Mouse (Mus musculus): ENCODE measurements around the gene Ccl26. TPM values are rescaled to one million over a fixed set of nuclear protein-coding genes. Genes with fewer than 3 reads are reported as not detected.

The Ccl26 gene
- polyA plus RNA-seq, 1 experiment from 2014 or later = not detected

DNA sequence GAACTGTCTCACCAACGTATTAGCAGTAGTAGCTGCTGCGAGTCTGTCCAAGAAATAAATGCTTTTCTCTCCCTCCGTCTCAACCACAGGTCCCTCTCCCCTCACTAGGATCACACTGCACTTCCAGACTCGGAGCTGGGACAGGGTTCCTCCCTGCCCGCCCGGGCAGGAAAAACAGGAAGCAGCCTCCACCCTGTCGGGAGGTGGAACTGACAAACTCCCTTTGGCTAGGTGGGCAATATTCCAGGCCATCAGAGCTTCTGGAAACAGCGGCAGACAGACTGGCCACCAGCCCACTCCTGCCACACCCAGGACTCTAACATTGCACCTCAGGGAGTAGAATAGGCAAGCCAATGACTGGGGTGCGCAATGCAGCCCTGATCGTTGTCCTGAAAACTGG, 29.9 kb downstream of the Ccl26 start:
- H3K27me3 ChIP-seq = no peaks in the 10 kb centered on the region
- H3K36me3 ChIP-seq = no peaks in the 10 kb centered on the region
- no peak overlapping the region for H3K9ac ChIP-seq
- ATAC-seq (ENCODE audit: low FRiP score) = no peak
- H3K4me1 ChIP-seq (replicated peaks) = 0 out of 2 replicates have a peak, but pooled peaks cover 4% of the 10 kb centered on the region
- H3K4me3 ChIP-seq = no peak overlapping the region
- no peak overlapping the region for H3K4me2 ChIP-seq
- no peak overlapping the region for H3K27ac ChIP-seq
- WGBS = 82% methylated on average over 10 of the region's 10 CpGs
- no peaks in the 10 kb centered on the region for H3K9me3 ChIP-seq

GRCm38 (mm10) chr5:135531306-135531845, 32.0 kb downstream of the Ccl26 start:
- Histone ChIP-seq H3K27me3 (no peaks in the 10 kb centered on the region), H3K9ac (no peak overlapping the region), H3K36me3 (no peaks in the 10 kb centered on the region), H3K4me2 (no peak overlapping the region), H3K4me3 (no peak overlapping the region), H3K4me1 (replicated peaks) (peaks cover 8% of the 10 kb centered on the region; the same call in 1 of the 2 replicates), H3K9me3 (no peaks in the 10 kb centered on the region), H3K27ac (no peak overlapping the region)
- WGBS = 86% methylated on average over 11 of the region's 11 CpGs
- no peak for ATAC-seq (ENCODE audit: low FRiP score)

DNA sequence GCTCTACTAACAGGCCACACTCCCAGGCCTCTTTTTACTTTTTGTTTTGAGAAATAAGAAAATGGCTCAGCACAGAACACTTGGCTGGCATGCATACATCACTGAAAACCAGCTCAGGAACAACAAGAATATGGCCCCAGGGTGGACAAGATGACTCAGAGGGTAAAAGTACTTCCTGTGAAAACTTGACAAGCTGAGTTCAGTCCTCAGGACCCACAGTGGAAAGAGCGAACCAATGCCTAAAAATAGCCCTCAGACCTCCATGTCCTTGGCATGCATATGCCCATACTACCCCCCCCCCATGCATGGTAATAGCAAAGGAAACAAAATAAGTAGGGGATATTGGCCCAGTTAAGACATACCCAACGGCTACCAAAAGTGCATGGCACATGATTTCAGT, 33.4 kb downstream of the Ccl26 start:
- Histone ChIP-seq H3K9ac (no peak overlapping the region), H3K4me2 (no peak overlapping the region), H3K4me1 (replicated peaks) (peaks cover 13% of the 10 kb centered on the region; the same call in 1 of the 2 replicates), H3K27ac (no peak overlapping the region), H3K4me3 (no peak overlapping the region), H3K9me3 (no peaks in the 10 kb centered on the region), H3K27me3 (no peaks in the 10 kb centered on the region), H3K36me3 (no peaks in the 10 kb centered on the region)
- ATAC-seq (ENCODE audit: low FRiP score) = no peak
- WGBS = 85% methylated on average over 2 of the region's 2 CpGs

- Histone ChIP-seq H3K4me1 (replicated peaks) (peaks cover 13% of the 10 kb centered on the region; the same call in 1 of the 2 replicates), H3K9ac (no peak overlapping the region), H3K27me3 (no peaks in the 10 kb centered on the region), H3K9me3 (no peaks in the 10 kb centered on the region), H3K36me3 (no peaks in the 10 kb centered on the region), H3K4me2 (no peak overlapping the region), H3K27ac (no peak overlapping the region), H3K4me3 (no peak overlapping the region)
- no peak for ATAC-seq (ENCODE audit: low FRiP score)
- 80% methylated on average over 3 of the region's 3 CpGs for WGBS
These were observed 34.1 kb downstream of the Ccl26 start for GRCm38 (mm10) chr5:135529310-135529709.

DNA sequence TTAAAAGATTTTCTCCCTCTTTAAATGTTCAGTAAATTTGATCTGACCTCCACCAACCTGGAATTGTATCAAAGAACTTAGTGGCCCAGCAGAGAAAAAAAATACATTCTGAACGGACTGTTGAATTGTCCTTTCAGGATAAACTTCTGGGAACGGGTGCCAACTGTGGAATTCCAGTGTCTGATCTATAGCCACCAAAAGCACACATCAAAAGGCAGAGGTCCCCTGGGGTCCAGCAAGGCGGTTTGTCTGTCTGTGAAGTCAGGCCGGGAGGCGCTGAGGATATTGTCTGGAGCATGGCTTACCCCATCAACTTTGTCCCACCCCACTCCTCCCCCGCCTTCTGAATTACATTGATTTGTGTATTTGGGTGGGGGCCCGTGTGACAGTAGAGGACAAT, 35.4 kb downstream of the Ccl26 start:
- no peak overlapping the region for H3K4me3 ChIP-seq
- H3K4me2 ChIP-seq = no peak overlapping the region
- 25% methylated on average over 7 of the region's 7 CpGs for whole genome bisulfite sequencing
- no peaks in the 10 kb centered on the region for H3K27me3 ChIP-seq
- ATAC-seq (ENCODE audit: low FRiP score) = no peak
- no peak overlapping the region for H3K27ac ChIP-seq
- peaks cover 13% of the 10 kb centered on the region; the same call in 1 of the 2 replicates for H3K4me1 ChIP-seq (replicated peaks)
- no peak overlapping the region for H3K9ac ChIP-seq
- H3K9me3 ChIP-seq = no peaks in the 10 kb centered on the region
- no peaks in the 10 kb centered on the region for H3K36me3 ChIP-seq

DNA sequence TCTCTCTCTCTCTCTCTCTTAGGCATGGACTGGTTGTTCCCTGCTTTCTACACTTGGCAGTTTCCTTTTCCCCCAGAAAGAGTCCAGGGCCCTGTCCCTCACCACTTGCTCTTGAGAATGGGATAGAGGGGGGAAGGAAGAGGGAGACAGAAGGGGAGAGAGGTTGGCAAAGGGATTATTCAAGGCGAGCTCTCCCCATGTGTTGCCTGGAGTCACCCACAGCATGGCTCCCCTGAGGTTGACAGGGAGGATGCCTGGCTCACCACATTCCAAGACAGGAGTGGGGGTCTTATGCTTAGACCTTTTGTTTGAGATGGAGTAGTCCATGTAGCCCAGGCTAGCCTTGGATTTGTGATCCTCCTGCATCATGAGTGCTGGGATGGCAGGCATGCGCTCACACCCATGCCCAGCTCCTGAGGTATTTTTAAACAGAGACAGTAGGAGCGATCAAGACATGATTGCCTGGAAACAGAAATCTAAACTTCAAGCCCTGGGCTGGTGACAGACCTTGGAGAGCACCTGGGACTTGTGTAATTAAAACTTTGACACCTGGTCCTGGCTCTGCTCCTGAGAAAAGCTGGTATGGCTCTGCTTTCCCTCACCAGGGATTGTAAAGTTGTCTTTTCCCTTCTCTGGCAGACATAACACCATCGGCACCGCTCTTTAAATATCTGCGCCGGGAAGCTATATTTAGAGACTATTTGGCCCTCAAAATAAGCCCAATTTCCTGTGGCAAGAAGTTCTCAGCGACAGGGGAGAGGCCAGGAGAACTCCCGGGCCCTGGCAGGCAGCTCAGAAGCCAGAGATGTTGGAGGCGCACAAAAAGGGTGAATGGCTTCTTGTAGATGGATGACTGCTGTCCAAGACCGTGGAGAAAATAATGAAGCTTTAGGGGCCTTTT, 38.5 kb downstream of the Ccl26 start:
- peaks cover 9% of the 10 kb centered on the region; the same call in 1 of the 2 replicates for H3K4me1 ChIP-seq (replicated peaks)
- H3K9me3 ChIP-seq = no peaks in the 10 kb centered on the region
- WGBS = 76% methylated on average over 11 of the region's 11 CpGs
- H3K27me3 ChIP-seq = no peaks in the 10 kb centered on the region
- peak overlapping the region; percentile 6; the same call in 1 of the 2 replicates for H3K27ac ChIP-seq
- H3K4me3 ChIP-seq = no peak overlapping the region
- no peak overlapping the region for H3K4me2 ChIP-seq
- no peaks in the 10 kb centered on the region for H3K36me3 ChIP-seq
- H3K9ac ChIP-seq = no peak overlapping the region
- ATAC-seq (ENCODE audit: low FRiP score) = no peak

- no peaks in the 10 kb centered on the region for H3K36me3 ChIP-seq
- WGBS = 87% methylated on average over 2 of the region's 2 CpGs
- H3K4me1 ChIP-seq (replicated peaks) = peaks cover 9% of the 10 kb centered on the region; the same call in 1 of the 2 replicates
- H3K4me3 ChIP-seq = no peak overlapping the region
- H3K9me3 ChIP-seq = no peaks in the 10 kb centered on the region
- no peak overlapping the region for H3K27ac ChIP-seq
- H3K9ac ChIP-seq = no peak overlapping the region
- H3K27me3 ChIP-seq = no peaks in the 10 kb centered on the region
- H3K4me2 ChIP-seq = no peak overlapping the region
- ATAC-seq (ENCODE audit: low FRiP score) = no peak
These were observed 39.3 kb downstream of the Ccl26 start for GRCm38 (mm10) chr5:135524087-135524486.

GRCm38 (mm10) chr5:135522111-135522722, 41.2 kb downstream of the Ccl26 start:
- H3K9me3 ChIP-seq = no peaks in the 10 kb centered on the region
- no peak overlapping the region for H3K4me2 ChIP-seq
- no peak for ATAC-seq (ENCODE audit: low FRiP score)
- H3K27ac ChIP-seq = no peak overlapping the region
- H3K9ac ChIP-seq = no peak overlapping the region
- H3K4me3 ChIP-seq = no peak overlapping the region
- H3K4me1 ChIP-seq (replicated peaks) = 0 out of 2 replicates have a peak, but pooled peaks cover 5% of the 10 kb centered on the region
- WGBS = 87% methylated on average over 9 of the region's 9 CpGs
- H3K36me3 ChIP-seq = peaks cover under 1% of the 10 kb centered on the region; the same call in 1 of the 2 replicates
- H3K27me3 ChIP-seq = no peaks in the 10 kb centered on the region

DNA sequence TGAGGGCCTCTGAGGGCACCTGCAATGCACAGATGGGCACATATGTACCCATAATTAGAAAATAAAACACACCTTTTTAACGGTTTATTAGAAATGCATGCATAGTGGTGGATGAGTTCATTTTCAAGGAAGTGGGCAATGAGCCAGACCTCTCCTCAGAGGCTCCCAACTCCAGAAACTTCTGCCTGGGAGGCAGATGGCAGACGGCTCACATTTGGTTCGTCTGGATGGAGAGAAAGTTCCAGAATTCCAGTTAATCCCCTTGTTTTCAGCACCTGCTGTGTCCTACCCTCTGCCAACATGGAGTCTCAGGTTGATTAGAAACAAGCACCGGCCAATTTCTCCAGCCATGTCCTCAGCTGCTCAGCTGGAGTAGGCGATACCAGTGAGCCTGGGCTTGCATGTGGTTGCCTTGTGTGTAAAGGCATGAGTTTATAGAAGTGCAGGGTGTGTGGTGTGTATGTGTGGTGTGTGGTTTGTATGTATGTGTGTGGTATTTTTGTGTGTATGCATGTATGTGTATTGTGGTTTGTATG, 46.0 kb downstream of the Ccl26 start:
- H3K4me2 ChIP-seq = no peak overlapping the region
- H3K36me3 ChIP-seq = peaks cover 21% of the 10 kb centered on the region
- no peak overlapping the region for H3K4me3 ChIP-seq
- 88% methylated on average over 5 of the region's 5 CpGs for WGBS
- ATAC-seq (ENCODE audit: low FRiP score) = no peak
- no peaks in the 10 kb centered on the region for H3K27me3 ChIP-seq
- peaks cover 8% of the 10 kb centered on the region; the same call in 1 of the 2 replicates for H3K4me1 ChIP-seq (replicated peaks)
- no peak overlapping the region for H3K27ac ChIP-seq
- H3K9me3 ChIP-seq = peaks cover 5% of the 10 kb centered on the region; the same call in 1 of the 2 replicates
- H3K9ac ChIP-seq = no peak overlapping the region

DNA sequence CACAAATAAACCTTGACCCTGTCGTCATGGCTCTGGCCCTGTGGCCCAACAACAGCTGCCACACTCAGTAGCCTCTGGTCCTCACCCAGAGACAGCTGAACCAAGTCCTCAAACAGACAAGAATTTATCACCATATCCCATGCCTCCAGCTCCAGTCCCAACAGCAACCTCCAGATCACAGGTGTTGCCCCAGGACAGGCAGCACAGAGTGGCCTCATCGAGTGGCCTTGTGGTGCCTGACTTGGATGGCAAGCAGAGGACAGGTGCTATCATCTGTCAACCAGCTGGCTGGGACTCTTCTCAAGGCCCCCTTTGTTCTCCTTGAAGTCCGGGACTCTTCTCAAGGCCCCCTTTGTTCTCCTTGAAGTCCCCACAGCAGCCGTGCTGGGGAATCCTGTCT, 50.2 kb downstream of the Ccl26 start:
- ATAC-seq (ENCODE audit: low FRiP score) = no peak
- Histone ChIP-seq H3K4me2 (no peak overlapping the region), H3K9ac (no peak overlapping the region), H3K27ac (no peak overlapping the region), H3K4me3 (no peak overlapping the region), H3K36me3 (peaks cover 21% of the 10 kb centered on the region), H3K9me3 (peaks cover 5% of the 10 kb centered on the region; the same call in 1 of the 2 replicates), H3K4me1 (replicated peaks) (peaks cover 18% of the 10 kb centered on the region), H3K27me3 (no peaks in the 10 kb centered on the region)
- 35% methylated on average over 4 of the region's 4 CpGs for WGBS

DNA sequence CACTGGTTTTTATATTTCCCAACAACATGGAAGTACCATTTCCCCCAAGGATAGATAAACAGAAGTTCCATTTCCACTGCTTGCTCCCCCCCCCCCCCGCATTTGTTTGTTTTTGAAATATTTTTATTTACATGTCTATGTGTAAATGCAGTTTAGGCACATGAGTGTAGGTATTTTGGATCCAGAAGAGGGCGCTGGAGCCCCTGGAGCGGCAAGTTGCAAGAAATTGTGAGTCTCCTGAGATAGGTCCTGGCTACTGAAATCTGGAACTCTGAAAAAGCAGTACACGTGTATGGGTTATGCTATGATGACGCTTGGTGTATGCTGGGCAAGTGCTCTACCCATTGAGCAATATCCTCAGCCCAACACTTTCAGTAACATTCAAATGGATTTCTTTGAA, 52.3 kb downstream of the Ccl26 start:
- peaks cover 31% of the 10 kb centered on the region for H3K4me1 ChIP-seq (replicated peaks)
- WGBS = 69% methylated on average over 5 of the region's 5 CpGs
- no peak for ATAC-seq (ENCODE audit: low FRiP score)
- no peak overlapping the region for H3K27ac ChIP-seq
- no peak overlapping the region for H3K4me2 ChIP-seq
- H3K9ac ChIP-seq = no peak overlapping the region
- no peak overlapping the region for H3K4me3 ChIP-seq
- peaks cover 10% of the 10 kb centered on the region; the same call in 1 of the 2 replicates for H3K36me3 ChIP-seq
- no peaks in the 10 kb centered on the region for H3K27me3 ChIP-seq
- peaks cover 4% of the 10 kb centered on the region for H3K9me3 ChIP-seq

Measured in hindbrain, embryonic 13.5 days (tissue).